Mouse (Mus musculus): ENCODE measurements at regions not wholly inside any gene's neighbourhood (a gene's known extent, or its start where the extent isn't known, plus 50 kb on each side); places are given as distances from the start of the nearest gene placed in this dataset.

DNA sequence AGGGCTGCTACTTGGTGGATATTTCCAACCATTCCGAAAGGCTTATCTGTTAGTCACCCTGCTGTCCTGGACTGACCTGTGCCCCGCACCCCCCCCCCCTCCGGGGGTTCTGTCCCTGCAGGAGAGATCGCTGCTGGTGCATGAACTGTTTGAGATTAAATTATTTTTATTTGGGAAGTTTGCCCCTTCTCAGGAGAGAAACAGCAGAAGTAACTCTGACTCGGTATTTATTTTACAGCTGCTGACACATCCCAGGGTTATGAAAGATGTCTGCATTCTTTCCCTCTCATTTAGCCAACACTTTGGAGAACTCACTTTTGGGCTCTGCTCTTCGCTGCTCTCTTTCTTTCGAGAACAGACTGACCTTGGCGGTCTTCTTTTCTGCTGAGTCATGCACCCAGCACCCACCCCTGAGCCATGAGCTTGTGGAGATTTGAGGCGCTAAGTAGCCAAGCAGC is 99.5 kb upstream of the Rgma start:
- TF ChIP-seq POLR2A (IDR thresholded peaks at IDR 0.05; ENCODE audit: low read depth, low read length) (no peak), CTCF (conservative IDR thresholded peaks at IDR 0.05; ENCODE audit: insufficient read depth, insufficient read length, low read depth, low read length) (no peak)

Data from kidney, adult 2 months (tissue).